Mouse (Mus musculus) heart, adult 2 months (tissue): ENCODE measurements around the gene Arxes1. TPM values are rescaled to one million over a fixed set of nuclear protein-coding genes. Genes with fewer than 3 reads are reported as not detected.
"Not testable (repeated sequence)": the region's sequence is repeated elsewhere in the genome, so short reads cannot be mapped to it uniquely, and the experiment has no call there.

Experiments
- DNase-seq, 2 experiments: peaks; one replicate each; pipeline ENCODE4 v3.0.0; 2021
- H3K27ac ChIP-seq: fragments of 200-600 bp; 2 replicates; pipeline ENCODE4 v1.8.1; 2022
- H3K27me3 ChIP-seq: fragments of 200-500 bp; 2 replicates; pipeline ENCODE4 v1.6.1; 2012; ENCODE audit warnings: mild to moderate bottlenecking, low read length, inconsistent platforms, mixed read lengths; ENCODE audit not compliant: control insufficient read depth, insufficient read depth
- H3K36me3 ChIP-seq: fragments of 200-500 bp; 2 replicates; pipeline ENCODE4 v1.6.1; 2012; ENCODE audit warnings: low read length, inconsistent platforms; ENCODE audit not compliant: control insufficient read depth, insufficient read depth
- H3K4me1 ChIP-seq: fragments of 200-500 bp; 2 replicates; pipeline ENCODE4 v1.6.1; 2011; ENCODE audit warnings: low read length; ENCODE audit not compliant: control insufficient read depth, insufficient read depth
- H3K4me3 ChIP-seq: fragments of 200-600 bp; 2 replicates; pipeline ENCODE4 v1.8.1; 2022
- H3K79me2 ChIP-seq: fragments of 200-500 bp; replicated peaks from 2 replicates; pipeline ENCODE4 v1.6.1; 2012; ENCODE audit warnings: mild to moderate bottlenecking, inconsistent platforms, low read length, moderate library complexity, mixed read lengths; ENCODE audit not compliant: control insufficient read depth, insufficient read depth
- H3K9ac ChIP-seq: fragments of 200-500 bp; 2 replicates; pipeline ENCODE4 v1.6.1; 2012; ENCODE audit warnings: low read depth, mild to moderate bottlenecking, control low read depth, inconsistent platforms, low read length, mixed read lengths
- CTCF ChIP-seq: fragments of 200-600 bp; IDR thresholded peaks from 2 replicates; pipeline ENCODE4 v1.8.1; 2022; ENCODE audit warnings: antibody characterized with exemption, mild to moderate bottlenecking, moderate library complexity
- EP300 ChIP-seq: fragments of 200-500 bp; IDR thresholded peaks from 2 replicates; pipeline ENCODE4 v1.6.1; 2011; ENCODE audit warnings: low read depth, low read length, control low read depth; ENCODE audit not compliant: insufficient read depth
- POLR2A ChIP-seq: fragments of 200-500 bp; IDR thresholded peaks from 2 replicates; pipeline ENCODE4 v1.6.1; 2011; ENCODE audit warnings: mild to moderate bottlenecking, low read depth, low read length, control low read depth; ENCODE audit not compliant: insufficient read depth
- WGBS: fragments of 180-500 bp; shearing (Covaris S2); methylation state at CpG from one replicate; pipeline ENCODE4 v1.1.7; 2018; 5-methylcytosine and 5-hydroxymethylcytosine counted together
- intact Hi-C: fragments of 180-260 bp; cut with DNase I; formaldehyde crosslinking; loops from one replicate; pipeline ENCODE4 v1.15.1; 2025
- polyA plus RNA-seq: library from polyadenylated mRNA; depleted of rRNA; stranded (reverse); fragments of >200 nt; gene quantifications from 2 replicates; pipeline ENCODE4 v1.2.3, GENCODE M21; 2012; rRNA removed
- total RNA-seq, 2 experiments: library from RNA; stranded (reverse); gene quantifications; 2 replicates each; pipeline ENCODE4 v1.2.3; 2021

Arxes1 gene
- total and polyA plus RNA-seq, 3 experiments, result 0.16 to 0.53 TPM; not detected in 1

DNA sequence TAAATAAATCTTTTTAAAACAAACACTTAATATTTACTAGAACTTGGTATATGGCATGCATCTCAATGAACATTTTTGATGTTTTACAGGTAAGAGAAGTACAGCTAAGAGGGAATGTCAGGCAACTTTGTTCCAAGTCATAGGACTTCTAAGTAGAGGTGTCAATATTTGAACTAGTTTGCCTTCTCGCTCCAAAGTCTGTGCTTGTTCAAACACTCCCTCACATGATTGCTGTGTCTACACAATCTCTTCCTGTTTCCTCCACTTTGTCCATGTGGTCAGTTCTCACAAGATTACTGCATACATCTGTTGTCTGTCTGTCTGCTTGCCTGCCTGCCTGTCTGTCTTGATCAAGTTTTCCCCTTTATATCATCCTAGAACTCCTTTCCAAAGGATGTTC is 27.5 kb downstream of the Arxes1 start:
- 47% methylated on average over 1 of the region's 1 CpGs for WGBS
- Histone ChIP-seq H3K79me2 (no peaks in the 10 kb centered on the region), H3K9ac (no peak overlapping the region), H3K27ac (no peak overlapping the region), H3K27me3 (no peaks in the 10 kb centered on the region), H3K4me3 (no peak overlapping the region), H3K36me3 (no peaks in the 10 kb centered on the region), H3K4me1 (no peaks in the 10 kb centered on the region)
- DNase-seq, result no peak
- no peak for TF ChIP-seq POLR2A
- no peak for TF ChIP-seq EP300
- no peak for TF ChIP-seq CTCF
- intact Hi-C loops, result no loop called here

GRCm38 (mm10) chrX:136067201-136067991 is 34.2 kb downstream of the Arxes1 start:
- WGBS, result 20% methylated on average over 14 of the region's 48 CpGs
- H3K4me3 ChIP-seq, DNase-seq, H3K27ac ChIP-seq, intact Hi-C loops, H3K79me2 ChIP-seq, H3K4me1 ChIP-seq, H3K27me3 ChIP-seq, H3K9ac ChIP-seq, H3K36me3 ChIP-seq: not testable (repeated sequence)

DNA sequence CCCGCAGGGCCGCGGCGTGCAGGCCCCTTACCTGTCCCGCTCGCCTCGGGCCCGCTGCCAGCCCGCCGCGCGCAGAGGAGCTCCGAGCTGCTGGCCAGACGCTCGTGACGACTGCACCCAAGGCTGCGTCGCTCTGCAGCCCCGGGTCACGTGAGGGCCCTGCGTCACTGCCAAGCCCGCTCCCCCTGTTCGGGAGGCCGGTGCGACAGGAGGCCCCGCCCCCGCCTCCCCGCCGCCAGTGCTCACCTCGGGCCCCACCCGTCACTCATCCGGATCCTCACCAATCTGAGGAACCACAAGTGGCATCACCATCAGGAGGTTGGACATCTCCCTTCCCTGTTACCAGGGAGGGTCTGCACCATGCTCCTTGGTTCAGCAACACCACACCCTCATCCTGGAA is 34.9 kb downstream of the Arxes1 start, which contains the start of gene Bex2:
Bex2 (minus strand) TSS at position 217 of the 400 bp plus-strand sequence.
- intact Hi-C loops, result not testable (repeated sequence)

More for the DNA sequence above, 34.9 kb downstream of the Arxes1 start, which contains the start of gene Bex2:
- WGBS, result 8% methylated on average over 2 of the region's 32 CpGs
- not testable (repeated sequence) for H3K9ac ChIP-seq, H3K27me3 ChIP-seq, H3K4me3 ChIP-seq, H3K27ac ChIP-seq, DNase-seq, H3K36me3 ChIP-seq, H3K79me2 ChIP-seq, H3K4me1 ChIP-seq

Other genes with a start within 250 kb of the Arxes1 start
- 10 to 100 TPM in 1 of 2 experiments, 1 to 10 TPM in 1; 9.0 to 16.2 TPM for gene Bhlhb9, start 235.8 kb upstream of the Arxes1 start, total RNA-seq
- 4.7 and 6.6 TPM in 2 replicates for gene Bhlhb9, start 235.8 kb upstream of the Arxes1 start, polyA plus RNA-seq
- gene Gprasp2, start 194.3 kb upstream of the Arxes1 start, total RNA-seq, result 1 to 10 TPM; 1.2 to 3.5 TPM
- gene Gprasp2, start 194.3 kb upstream of the Arxes1 start, polyA plus RNA-seq, result 1.9 and 2.1 TPM in 2 replicates
- 1 to 10 TPM; 1.4 to 1.6 TPM for gene Arxes2, start 39.5 kb upstream of the Arxes1 start, total RNA-seq
- 3.1 and 3.2 TPM in 2 replicates for gene Arxes2, start 39.5 kb upstream of the Arxes1 start, polyA plus RNA-seq
- under 1 TPM in 1 of 2 experiments, not detected in 1; 0.27 TPM for gene Bex2, start 34.9 kb downstream of the Arxes1 start, total RNA-seq
- gene Bex2, start 34.9 kb downstream of the Arxes1 start, polyA plus RNA-seq, result 0.47 TPM in 1 of 2 replicates, not detected in the other
- gene Nxf3, start 51.9 kb downstream of the Arxes1 start, total RNA-seq, result not detected
- gene Nxf3, start 51.9 kb downstream of the Arxes1 start, polyA plus RNA-seq, result 0.04 and 0.47 TPM in 2 replicates
- 1 to 10 TPM in 1 of 2 experiments, under 1 TPM in 1; 0.44 to 1.3 TPM for gene Bex4, start 105.6 kb downstream of the Arxes1 start, total RNA-seq
- gene Bex4, start 105.6 kb downstream of the Arxes1 start, polyA plus RNA-seq, result 0.44 and 0.66 TPM in 2 replicates
- 10 to 100 TPM; 14.4 to 15.4 TPM for gene Tceal8, start 139.0 kb downstream of the Arxes1 start, total RNA-seq
- 7.8 and 15.1 TPM in 2 replicates for gene Tceal8, start 139.0 kb downstream of the Arxes1 start, polyA plus RNA-seq
- under 1 TPM; 0.26 to 0.68 TPM for gene Tceal5, start 170.5 kb downstream of the Arxes1 start, total RNA-seq
- gene Tceal5, start 170.5 kb downstream of the Arxes1 start, polyA plus RNA-seq, result 0.14 TPM in 1 of 2 replicates, not detected in the other
- gene Tceal7, start 181.4 kb downstream of the Arxes1 start, total RNA-seq, result under 1 TPM; 0.34 to 0.86 TPM
- 0.18 TPM in 1 of 2 replicates, not detected in the other for gene Tceal7, start 181.4 kb downstream of the Arxes1 start, polyA plus RNA-seq
- gene Bex1, start 182.1 kb downstream of the Arxes1 start, total RNA-seq, result 1 to 10 TPM; 1.8 to 3.7 TPM
- 2.0 and 2.4 TPM in 2 replicates for gene Bex1, start 182.1 kb downstream of the Arxes1 start, polyA plus RNA-seq
- gene Tceal9, start 211.7 kb downstream of the Arxes1 start, total RNA-seq, result 10 to 100 TPM; 22.6 to 25.6 TPM
- gene Tceal9, start 211.7 kb downstream of the Arxes1 start, polyA plus RNA-seq, result 6.3 and 17.8 TPM in 2 replicates
- 1 to 10 TPM; 8.7 to 9.1 TPM for gene Bex3, start 236.9 kb downstream of the Arxes1 start, total RNA-seq
- 8.6 and 13.8 TPM in 2 replicates for gene Bex3, start 236.9 kb downstream of the Arxes1 start, polyA plus RNA-seq